Mouse (Mus musculus) limb, embryonic 12.5 days (tissue): ENCODE measurements around the gene C1qc. TPM values are rescaled to one million over a fixed set of nuclear protein-coding genes. Genes with fewer than 3 reads are reported as not detected.

Source experiments
- ATAC-seq: fragments of 200-750 bp; cut with Nextera tagmentation; 2 replicates; pipeline ENCODE4 v1.8.0; 2017; ENCODE audit warnings: low read depth, moderate TSS enrichment; ENCODE audit not compliant: insufficient number of reproducible peaks, insufficient read depth, low FRiP score, low TSS enrichment
- H3K27ac ChIP-seq: fragments of 300-500 bp; sonication (generic); 2 replicates; pipeline ENCODE4 v1.5.1; 2016; ENCODE audit warnings: mild to moderate bottlenecking, moderate library complexity
- H3K27me3 ChIP-seq: fragments of 300-500 bp; sonication (generic); 2 replicates; pipeline ENCODE4 v1.6.1; 2016; ENCODE audit warnings: mild to moderate bottlenecking, moderate library complexity
- H3K36me3 ChIP-seq: fragments of 300-500 bp; sonication (generic); 2 replicates; pipeline ENCODE4 v1.6.1; 2016; ENCODE audit warnings: mild to moderate bottlenecking, moderate library complexity
- H3K4me1 ChIP-seq: fragments of 300-500 bp; sonication (generic); replicated peaks from 2 replicates; pipeline ENCODE4 v1.6.1; 2016
- H3K4me2 ChIP-seq: fragments of 300-500 bp; sonication (generic); 2 replicates; pipeline ENCODE4 v1.6.1; 2016; ENCODE audit warnings: mild to moderate bottlenecking, moderate library complexity
- H3K4me3 ChIP-seq: fragments of 300-500 bp; sonication (generic); replicated peaks from 2 replicates; pipeline ENCODE4 v1.5.1; 2016; ENCODE audit warnings: mild to moderate bottlenecking
- H3K9ac ChIP-seq: fragments of 300-500 bp; sonication (generic); replicated peaks from 2 replicates; pipeline ENCODE4 v1.6.1; 2016; ENCODE audit warnings: mild to moderate bottlenecking, moderate library complexity
- H3K9me3 ChIP-seq: fragments of 300-500 bp; sonication (generic); 2 replicates; pipeline ENCODE4 v1.6.1; 2016; ENCODE audit warnings: mild to moderate bottlenecking, moderate library complexity
- WGBS: fragments of 180-500 bp; shearing (Covaris S2); methylation state at CpG from one replicate; pipeline ENCODE4 v1.1.7; 2016; 5-methylcytosine and 5-hydroxymethylcytosine counted together
- polyA plus RNA-seq: library from polyadenylated mRNA; unstranded; fragments of >200 nt; fragmentation: Nextera tagmentation; extraction: Ambion mirVana; gene quantifications from 2 replicates; pipeline ENCODE4 v1.2.1, GENCODE M21; 2016

The C1qc gene
- polyA plus RNA-seq, 1 experiment from 2014 or later = 11.9 TPM

DNA sequence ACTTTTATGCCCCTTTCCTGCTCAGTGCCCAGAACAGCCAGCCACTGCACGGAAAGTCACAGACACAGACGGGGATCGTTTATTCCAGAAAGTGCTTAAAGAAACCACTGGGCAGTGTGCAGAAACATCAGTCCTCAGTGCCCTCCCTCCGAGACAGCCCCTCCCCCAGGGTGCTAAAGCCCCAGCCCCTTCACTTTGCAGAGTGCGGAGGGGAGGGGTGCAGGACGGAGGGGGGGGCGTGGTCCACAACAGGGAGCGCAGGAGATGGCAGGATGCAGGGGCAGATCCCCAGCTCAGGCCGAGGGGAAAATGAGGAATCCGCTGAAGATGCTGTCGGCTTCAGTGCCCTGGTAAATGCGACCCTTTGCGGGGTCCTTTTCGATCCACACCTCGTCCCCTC is 3.0 kb upstream of the C1qc start:
- H3K36me3 ChIP-seq = no peaks in the 10 kb centered on the region
- 3% methylated on average over 15 of the region's 15 CpGs for WGBS
- H3K4me3 ChIP-seq = 0 out of 2 replicates have a peak overlapping the region, but pooled peaks have one; percentile 17
- peaks cover 82% of the 10 kb centered on the region for H3K27me3 ChIP-seq
- peaks cover 7% of the 10 kb centered on the region for H3K4me1 ChIP-seq
- ATAC-seq = no peak
- no peak overlapping the region; the same call in 1 of the 2 replicates for H3K9ac ChIP-seq
- H3K9me3 ChIP-seq = no peaks in the 10 kb centered on the region
- H3K4me2 ChIP-seq = peak overlapping the region; percentile 41
- no peak overlapping the region for H3K27ac ChIP-seq

GRCm38 (mm10) chr4:136894821-136895220 is 2.0 kb upstream of the C1qc start:
- no peaks in the 10 kb centered on the region for H3K36me3 ChIP-seq
- H3K9ac ChIP-seq = no peak overlapping the region
- H3K4me2 ChIP-seq = no peak overlapping the region
- no peak overlapping the region for H3K27ac ChIP-seq
- H3K4me3 ChIP-seq = no peak overlapping the region
- H3K9me3 ChIP-seq = no peaks in the 10 kb centered on the region
- WGBS = 74% methylated on average over 4 of the region's 4 CpGs
- no peak for ATAC-seq
- H3K27me3 ChIP-seq = peaks cover 92% of the 10 kb centered on the region
- peaks cover 7% of the 10 kb centered on the region for H3K4me1 ChIP-seq

DNA sequence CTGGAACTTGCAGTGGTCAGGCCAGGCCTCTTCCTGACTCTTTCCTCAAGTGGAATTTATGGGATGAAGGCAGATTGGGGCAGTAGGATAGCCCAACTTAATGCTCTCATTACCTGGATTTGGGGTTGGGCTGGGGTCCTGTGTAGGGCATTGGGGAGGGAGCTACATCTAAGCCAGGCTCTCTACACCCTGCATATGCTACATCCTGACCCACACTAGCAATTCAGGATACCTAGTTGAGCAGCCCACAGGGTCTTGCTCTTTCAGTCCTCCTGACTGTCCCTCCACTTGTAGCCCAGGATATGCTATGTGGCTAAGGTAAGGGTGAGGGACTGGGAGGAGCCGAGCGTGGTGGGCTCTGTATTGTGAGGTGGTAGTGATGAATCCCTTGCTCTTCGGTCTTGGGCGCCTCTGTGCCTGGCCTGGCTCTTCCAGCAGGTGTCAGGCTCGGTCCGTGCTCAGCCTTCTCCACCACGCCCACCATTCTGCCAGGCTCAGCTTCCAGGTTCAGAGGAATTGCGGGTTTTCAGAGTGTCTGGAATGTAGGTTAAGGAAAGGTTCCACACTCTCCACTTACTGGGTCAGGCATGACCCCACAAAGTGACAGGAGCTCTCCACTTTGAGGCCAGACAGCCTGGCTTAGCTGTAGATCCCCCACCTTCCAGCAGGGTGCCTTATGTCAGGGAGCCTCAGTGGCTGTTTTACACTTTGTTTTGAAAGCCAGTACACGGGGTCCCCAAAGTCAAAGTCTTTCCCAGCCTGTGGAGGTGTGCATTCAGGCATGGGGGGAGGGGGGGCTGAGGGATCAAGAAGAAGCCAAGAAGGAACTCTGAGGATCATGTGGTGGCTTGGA is 1.1 kb upstream of the C1qc start:
- 4% methylated on average over 9 of the region's 9 CpGs for WGBS
- Histone ChIP-seq H3K27me3 (peaks cover 90% of the 10 kb centered on the region), H3K4me3 (no peak overlapping the region), H3K4me1 (peaks cover 7% of the 10 kb centered on the region), H3K4me2 (no peak overlapping the region), H3K9ac (no peak overlapping the region), H3K9me3 (no peaks in the 10 kb centered on the region), H3K27ac (no peak overlapping the region), H3K36me3 (no peaks in the 10 kb centered on the region)
- ATAC-seq = 0 out of 2 replicates have a peak, but pooled peaks have one; percentile 16

DNA sequence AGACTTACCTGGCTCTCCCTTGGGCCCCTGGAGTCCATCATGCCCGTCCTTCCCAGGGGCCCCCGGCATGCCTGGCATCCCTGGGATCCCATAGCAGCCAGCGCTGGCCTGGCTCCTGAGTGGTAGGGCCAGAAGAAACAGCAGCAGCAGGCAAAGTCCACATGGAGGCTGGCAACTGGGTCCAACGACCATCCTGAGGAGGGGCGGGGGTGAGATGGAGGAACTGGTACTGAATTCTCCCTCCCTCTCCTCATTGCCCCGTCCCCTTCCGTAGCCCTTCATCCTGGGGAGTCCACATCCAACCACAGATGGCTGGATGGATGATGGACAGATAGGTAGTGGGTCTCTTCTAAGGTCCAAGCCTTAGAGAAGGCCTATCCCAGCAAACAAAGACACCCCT is 494 bp downstream of the C1qc start:
- Histone ChIP-seq H3K9ac (no peak overlapping the region), H3K36me3 (no peaks in the 10 kb centered on the region), H3K4me2 (no peak overlapping the region), H3K4me3 (no peak overlapping the region), H3K4me1 (peaks cover 7% of the 10 kb centered on the region), H3K27ac (no peak overlapping the region), H3K27me3 (peaks cover 75% of the 10 kb centered on the region), H3K9me3 (no peaks in the 10 kb centered on the region)
- WGBS = 55% methylated on average over 7 of the region's 7 CpGs
- no peak for ATAC-seq

DNA sequence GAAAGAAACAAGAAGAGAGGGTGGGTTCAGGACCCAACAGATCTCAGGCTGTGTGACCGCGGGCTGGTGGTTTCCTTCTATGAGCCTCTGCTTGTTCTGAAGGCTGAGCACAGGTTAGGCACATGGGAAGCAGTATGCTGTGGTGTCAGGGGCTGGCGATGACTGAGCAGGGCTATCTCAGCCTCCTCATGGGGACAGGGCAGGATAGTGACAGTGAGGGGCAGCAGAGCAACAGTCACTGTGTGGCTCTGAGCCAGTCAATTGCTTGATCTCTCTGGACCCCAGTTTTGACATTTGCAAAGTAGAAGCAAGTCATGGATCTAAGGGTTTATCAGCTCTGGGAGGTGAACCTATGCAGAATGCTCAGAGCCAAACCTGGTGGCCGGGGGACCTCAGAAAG is 1.8 kb downstream of the C1qc start:
- H3K27ac ChIP-seq = no peak overlapping the region
- H3K27me3 ChIP-seq = peaks cover 62% of the 10 kb centered on the region
- 81% methylated on average over 4 of the region's 4 CpGs for WGBS
- no peak overlapping the region for H3K4me3 ChIP-seq
- no peaks in the 10 kb centered on the region for H3K36me3 ChIP-seq
- H3K4me1 ChIP-seq = peaks cover 7% of the 10 kb centered on the region
- ATAC-seq = no peak
- H3K9ac ChIP-seq = no peak overlapping the region
- H3K9me3 ChIP-seq = no peaks in the 10 kb centered on the region
- H3K4me2 ChIP-seq = no peak overlapping the region

GRCm38 (mm10) chr4:136889981-136890380 is 2.9 kb downstream of the C1qc start:
- 85% methylated on average over 15 of the region's 15 CpGs for WGBS
- no peak overlapping the region for H3K4me2 ChIP-seq
- H3K9me3 ChIP-seq = no peaks in the 10 kb centered on the region
- H3K36me3 ChIP-seq = no peaks in the 10 kb centered on the region
- no peak overlapping the region for H3K27ac ChIP-seq
- H3K4me1 ChIP-seq = peaks cover under 1% of the 10 kb centered on the region; the same call in 1 of the 2 replicates
- H3K9ac ChIP-seq = no peak overlapping the region
- peaks cover 51% of the 10 kb centered on the region for H3K27me3 ChIP-seq
- no peak overlapping the region for H3K4me3 ChIP-seq
- ATAC-seq = no peak

DNA sequence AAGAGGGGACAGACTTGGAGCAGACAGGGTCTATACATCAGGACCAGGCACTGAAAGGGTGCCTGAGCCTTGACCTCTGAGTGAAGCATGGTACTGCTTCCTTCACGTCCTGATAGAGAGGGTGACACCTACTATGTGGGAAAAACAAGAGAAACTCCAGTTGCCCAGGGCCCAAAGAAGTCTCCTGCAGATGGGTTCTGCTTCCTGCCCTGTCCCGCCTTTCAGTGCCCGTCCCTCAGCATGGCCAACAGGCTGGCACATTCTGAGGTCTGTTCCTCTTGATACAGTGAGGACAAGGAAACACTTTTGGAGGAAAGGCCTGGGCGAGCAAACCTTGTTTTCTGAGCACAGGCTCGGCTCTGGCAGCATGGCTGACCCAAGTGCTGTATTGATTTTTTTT is 5.2 kb downstream of the C1qc start:
- H3K4me1 ChIP-seq = no peaks in the 10 kb centered on the region
- ATAC-seq = no peak
- H3K27me3 ChIP-seq = peaks cover 28% of the 10 kb centered on the region
- H3K36me3 ChIP-seq = no peaks in the 10 kb centered on the region
- WGBS = 62% methylated on average over 5 of the region's 5 CpGs
- H3K9me3 ChIP-seq = no peaks in the 10 kb centered on the region
- no peak overlapping the region for H3K4me2 ChIP-seq
- H3K27ac ChIP-seq = no peak overlapping the region
- H3K4me3 ChIP-seq = no peak overlapping the region
- no peak overlapping the region for H3K9ac ChIP-seq

DNA sequence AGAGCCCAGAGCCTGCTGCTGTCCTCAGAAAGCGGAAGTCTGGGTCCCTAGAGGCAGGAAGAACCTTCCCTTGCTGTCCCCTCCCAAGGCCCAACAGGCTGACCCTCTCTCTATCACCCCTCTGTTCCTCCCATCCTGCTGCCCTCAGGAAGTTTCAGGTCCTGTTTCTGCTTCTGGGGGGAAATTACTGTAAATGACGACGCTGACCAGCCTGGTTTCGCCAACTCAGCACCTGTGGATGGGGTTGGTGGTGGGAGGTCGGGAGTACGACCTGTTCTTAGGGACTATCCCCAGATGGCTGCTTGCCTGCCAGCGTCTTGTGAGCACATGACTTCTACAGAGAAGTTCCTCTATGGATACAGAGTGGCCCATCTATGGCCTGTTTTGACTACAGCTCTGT is 6.8 kb downstream of the C1qc start, which contains the start of gene C1qb:
Gene C1qb, minus strand, starts transcription at position 87 of the 400 bp plus-strand sequence.
- Histone ChIP-seq H3K4me1 (no peaks in the 10 kb centered on the region), H3K9ac (no peak within 1 kb of the TSS), H3K27me3 (peaks cover 14% of the 10 kb centered on the region), H3K36me3 (no peaks in the 10 kb centered on the region), H3K9me3 (no peaks in the 10 kb centered on the region), H3K4me2 (no peak within 1 kb of the TSS), H3K27ac (no peak within 1 kb of the TSS), H3K4me3 (no peak within 1 kb of the TSS)
- 65% methylated on average over 7 of the region's 7 CpGs for WGBS
- ATAC-seq = no peak

- Histone ChIP-seq H3K4me3 (no peak overlapping the region), H3K36me3 (no peaks in the 10 kb centered on the region), H3K27ac (no peak overlapping the region), H3K9me3 (no peaks in the 10 kb centered on the region), H3K4me2 (no peak overlapping the region), H3K9ac (no peak overlapping the region), H3K4me1 (no peaks in the 10 kb centered on the region), H3K27me3 (peaks cover 4% of the 10 kb centered on the region; the same call in 1 of the 2 replicates)
- ATAC-seq = no peak
- WGBS = 21% methylated on average over 5 of the region's 5 CpGs
Observed at GRCm38 (mm10) chr4:136878601-136879000, 14.3 kb downstream of the C1qc start.

GRCm38 (mm10) chr4:136878171-136878570 is 14.7 kb downstream of the C1qc start:
- Histone ChIP-seq H3K4me2 (no peak overlapping the region), H3K9me3 (no peaks in the 10 kb centered on the region), H3K4me1 (no peaks in the 10 kb centered on the region), H3K27me3 (peaks cover 4% of the 10 kb centered on the region; the same call in 1 of the 2 replicates), H3K27ac (no peak overlapping the region), H3K36me3 (no peaks in the 10 kb centered on the region), H3K4me3 (no peak overlapping the region), H3K9ac (no peak overlapping the region)
- no peak for ATAC-seq
- WGBS = 45% methylated on average over 8 of the region's 8 CpGs

- H3K27ac ChIP-seq = no peak overlapping the region
- no peak overlapping the region for H3K4me2 ChIP-seq
- H3K27me3 ChIP-seq = peaks cover 4% of the 10 kb centered on the region; the same call in 1 of the 2 replicates
- no peaks in the 10 kb centered on the region for H3K36me3 ChIP-seq
- no peak for ATAC-seq
- WGBS = 21% methylated on average over 7 of the region's 7 CpGs
- H3K9me3 ChIP-seq = no peaks in the 10 kb centered on the region
- no peaks in the 10 kb centered on the region for H3K4me1 ChIP-seq
- no peak overlapping the region for H3K9ac ChIP-seq
- no peak overlapping the region for H3K4me3 ChIP-seq
Observed at GRCm38 (mm10) chr4:136876971-136877370, 15.9 kb downstream of the C1qc start.
